Mouse (Mus musculus) lung, embryonic 16.5 days (tissue): ENCODE measurements around the gene Tlnrd1. TPM values are rescaled to one million over a fixed set of nuclear protein-coding genes. Genes with fewer than 3 reads are reported as not detected.

Experiments
- ATAC-seq: fragments of 200-750 bp; cut with Nextera tagmentation; 2 replicates; pipeline ENCODE4 v1.8.0; 2017; ENCODE audit warnings: low read depth, mild to moderate bottlenecking, moderate library complexity
- H3K27ac ChIP-seq: fragments of 300-500 bp; sonication (generic); 2 replicates; pipeline ENCODE4 v1.5.1; 2014; ENCODE audit warnings: mild to moderate bottlenecking, control low read depth, low read length
- H3K27me3 ChIP-seq: fragments of 300-500 bp; sonication (generic); 2 replicates; pipeline ENCODE4 v1.6.1; 2014; ENCODE audit warnings: low read depth, low read length, mixed read lengths; ENCODE audit not compliant: control insufficient read depth, insufficient read depth
- H3K36me3 ChIP-seq: fragments of 300-500 bp; sonication (generic); 2 replicates; pipeline ENCODE4 v1.6.1; 2014; ENCODE audit warnings: low read length; ENCODE audit not compliant: control insufficient read depth, insufficient read depth
- H3K4me1 ChIP-seq: fragments of 300-500 bp; sonication (generic); replicated peaks from 2 replicates; pipeline ENCODE4 v1.6.1; 2014; ENCODE audit warnings: low read length, mixed read lengths; ENCODE audit not compliant: control insufficient read depth, insufficient read depth
- H3K4me2 ChIP-seq: fragments of 300-500 bp; sonication (generic); 2 replicates; pipeline ENCODE4 v1.6.1; 2014; ENCODE audit warnings: low read depth, low read length, control low read depth
- H3K4me3 ChIP-seq: fragments of 300-500 bp; sonication (generic); 2 replicates; pipeline ENCODE4 v1.5.1; 2014; ENCODE audit warnings: mild to moderate bottlenecking, low read length, control low read depth
- H3K9ac ChIP-seq: fragments of 300-500 bp; sonication (generic); 2 replicates; pipeline ENCODE4 v1.6.1; 2014; ENCODE audit warnings: low read length, control low read depth
- H3K9me3 ChIP-seq: fragments of 300-500 bp; sonication (generic); 2 replicates; pipeline ENCODE4 v1.6.1; 2016; ENCODE audit warnings: low read length; ENCODE audit not compliant: control insufficient read depth
- WGBS: fragments of 180-500 bp; shearing (Covaris S2); extraction: QIAGEN DNeasy Blood & Tissue Kit; methylation state at CpG from one replicate; pipeline ENCODE4 v1.1.7; 2014; 5-methylcytosine and 5-hydroxymethylcytosine counted together
- polyA plus RNA-seq: library from polyadenylated mRNA; unstranded; fragments of >200 nt; fragmentation: Nextera tagmentation; extraction: Ambion mirVana; gene quantifications from 2 replicates; pipeline ENCODE4 v1.2.1, GENCODE M21; 2015

Gene Tlnrd1
- polyA plus RNA-seq, 1 experiment from 2014 or later: 10.5 TPM

- H3K27ac ChIP-seq: no peak overlapping the region
- H3K36me3 ChIP-seq: no peaks in the 10 kb centered on the region
- ATAC-seq: peak; percentile 48
- H3K9me3 ChIP-seq: no peaks in the 10 kb centered on the region
- H3K9ac ChIP-seq: no peak overlapping the region
- H3K4me2 ChIP-seq: no peak overlapping the region
- WGBS: 44% methylated on average over 5 of the region's 5 CpGs
- no peaks in the 10 kb centered on the region for H3K27me3 ChIP-seq
- no peak overlapping the region for H3K4me3 ChIP-seq
- peaks cover 4% of the 10 kb centered on the region for H3K4me1 ChIP-seq
These were observed 14.1 kb downstream of the Tlnrd1 start for GRCm38 (mm10) chr7:83869839-83870543.

- H3K4me1 ChIP-seq: peaks cover 4% of the 10 kb centered on the region
- no peak overlapping the region for H3K27ac ChIP-seq
- no peak overlapping the region for H3K4me2 ChIP-seq
- WGBS: 73% methylated on average over 3 of the region's 3 CpGs
- no peaks in the 10 kb centered on the region for H3K27me3 ChIP-seq
- no peaks in the 10 kb centered on the region for H3K36me3 ChIP-seq
- ATAC-seq: peak; percentile 36; the same call in 1 of the 2 replicates
- H3K9me3 ChIP-seq: no peaks in the 10 kb centered on the region
- H3K4me3 ChIP-seq: no peak overlapping the region
- H3K9ac ChIP-seq: no peak overlapping the region
These were observed 15.9 kb downstream of the Tlnrd1 start for GRCm38 (mm10) chr7:83868200-83868599.

GRCm38 (mm10) chr7:83863554-83863953 lies 20.6 kb downstream of the Tlnrd1 start:
- Histone ChIP-seq H3K9me3 (no peaks in the 10 kb centered on the region), H3K4me3 (no peak overlapping the region), H3K36me3 (no peaks in the 10 kb centered on the region), H3K27me3 (no peaks in the 10 kb centered on the region), H3K27ac (no peak overlapping the region), H3K4me1 (no peaks in the 10 kb centered on the region; the same call in 1 of the 2 replicates), H3K4me2 (no peak overlapping the region), H3K9ac (no peak overlapping the region)
- no peak for ATAC-seq
- WGBS: 38% methylated on average over 2 of the region's 2 CpGs

- H3K4me3 ChIP-seq: no peak overlapping the region
- H3K36me3 ChIP-seq: no peaks in the 10 kb centered on the region
- 49% methylated on average over 4 of the region's 4 CpGs for WGBS
- no peak overlapping the region for H3K9ac ChIP-seq
- no peaks in the 10 kb centered on the region; the same call in 1 of the 2 replicates for H3K4me1 ChIP-seq
- peak overlapping the region; percentile 37; the same call in 1 of the 2 replicates for H3K27ac ChIP-seq
- peak; percentile 56 for ATAC-seq
- no peaks in the 10 kb centered on the region for H3K9me3 ChIP-seq
- H3K27me3 ChIP-seq: no peaks in the 10 kb centered on the region
- no peak overlapping the region for H3K4me2 ChIP-seq
These were observed 24.6 kb downstream of the Tlnrd1 start for GRCm38 (mm10) chr7:83859378-83860083.

- Histone ChIP-seq H3K4me3 (no peak overlapping the region), H3K27ac (no peak overlapping the region), H3K36me3 (no peaks in the 10 kb centered on the region), H3K9ac (no peak overlapping the region), H3K9me3 (no peaks in the 10 kb centered on the region), H3K4me2 (no peak overlapping the region), H3K27me3 (no peaks in the 10 kb centered on the region), H3K4me1 (no peaks in the 10 kb centered on the region; the same call in 1 of the 2 replicates)
- no peak for ATAC-seq
- 90% methylated on average over 3 of the region's 3 CpGs for WGBS
These were observed 26.2 kb downstream of the Tlnrd1 start for GRCm38 (mm10) chr7:83857921-83858320.

- no peaks in the 10 kb centered on the region for H3K9me3 ChIP-seq
- no peak overlapping the region for H3K4me3 ChIP-seq
- H3K9ac ChIP-seq: no peak overlapping the region
- H3K27me3 ChIP-seq: no peaks in the 10 kb centered on the region
- 45% methylated on average over 2 of the region's 2 CpGs for WGBS
- no peak; the same call in 1 of the 2 replicates for ATAC-seq
- H3K36me3 ChIP-seq: no peaks in the 10 kb centered on the region
- no peaks in the 10 kb centered on the region; the same call in 1 of the 2 replicates for H3K4me1 ChIP-seq
- H3K4me2 ChIP-seq: no peak overlapping the region
- peak overlapping the region; percentile 82 for H3K27ac ChIP-seq
These were observed 27.0 kb downstream of the Tlnrd1 start for GRCm38 (mm10) chr7:83857208-83857488.

- peak; percentile 91 for ATAC-seq
- WGBS: 40% methylated on average over 9 of the region's 9 CpGs
- no peak overlapping the region for H3K4me2 ChIP-seq
- H3K9ac ChIP-seq: no peak overlapping the region
- no peaks in the 10 kb centered on the region for H3K9me3 ChIP-seq
- H3K4me1 ChIP-seq: no peaks in the 10 kb centered on the region; the same call in 1 of the 2 replicates
- no peaks in the 10 kb centered on the region for H3K27me3 ChIP-seq
- H3K27ac ChIP-seq: peak overlapping the region; percentile 82
- no peaks in the 10 kb centered on the region for H3K36me3 ChIP-seq
- H3K4me3 ChIP-seq: no peak overlapping the region
These were observed 27.5 kb downstream of the Tlnrd1 start for GRCm38 (mm10) chr7:83856353-83857207.

- no peak overlapping the region for H3K4me3 ChIP-seq
- WGBS: 93% methylated on average over 1 of the region's 1 CpGs
- no peak overlapping the region for H3K4me2 ChIP-seq
- H3K9ac ChIP-seq: no peak overlapping the region
- no peaks in the 10 kb centered on the region; the same call in 1 of the 2 replicates for H3K4me1 ChIP-seq
- no peaks in the 10 kb centered on the region for H3K27me3 ChIP-seq
- H3K9me3 ChIP-seq: no peaks in the 10 kb centered on the region
- no peak for ATAC-seq
- no peak overlapping the region for H3K27ac ChIP-seq
- H3K36me3 ChIP-seq: no peaks in the 10 kb centered on the region
These were observed 28.9 kb downstream of the Tlnrd1 start for GRCm38 (mm10) chr7:83855203-83855602.
